Mouse (Mus musculus): ENCODE data around the gene Cyp26b1. TPM values are rescaled to one million over a fixed set of nuclear protein-coding genes. Genes with fewer than 3 reads are reported as not detected.

The Cyp26b1 gene
- polyA plus RNA-seq (2017; shearing (Covaris generic)), result not detected

DNA sequence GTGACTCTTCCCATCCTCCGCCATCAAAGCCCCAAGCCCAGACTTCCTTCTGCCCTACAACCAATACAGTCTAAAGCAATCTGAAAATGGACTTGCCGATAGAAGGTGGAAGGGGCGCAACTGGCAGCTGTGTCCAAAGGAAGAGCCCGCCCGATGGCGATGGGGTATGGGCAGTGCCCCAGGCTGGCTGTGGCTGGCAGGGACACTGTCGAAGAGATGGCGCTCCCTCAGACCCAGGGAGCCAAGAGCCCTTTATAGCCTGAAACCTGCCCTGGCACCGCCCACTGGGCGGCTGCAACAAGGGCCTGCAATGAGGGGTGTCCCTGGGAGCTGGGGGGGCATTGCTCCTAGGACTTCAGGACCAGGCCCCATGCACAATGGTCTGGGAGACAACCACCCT lies at the start of gene Cyp26b1:
Gene Cyp26b1 (minus strand): TSS at position 216 of the 400 bp plus-strand sequence.

Measured in effector memory CD4-positive, alpha-beta T cell, adult 7 months (primary cell).